Mouse (Mus musculus): Measurements from ENCODE around the gene Heatr5b. TPM values are rescaled to one million over a fixed set of nuclear protein-coding genes. Genes with fewer than 3 reads are reported as not detected.

The Heatr5b gene
- total and polyA plus RNA-seq, 3 experiments: 27.7 to 45.7 (median 38.8) TPM

- H3K27ac ChIP-seq: no peak overlapping the region
- peaks cover 8% of the 10 kb centered on the region for H3K79me2 ChIP-seq (replicated peaks; ENCODE audit: control insufficient read depth, insufficient read depth, low read length)
- no peak for DNase-seq
- H3K4me1 ChIP-seq (ENCODE audit: control insufficient read depth, insufficient read depth, low read length): peaks cover 14% of the 10 kb centered on the region
- no peak overlapping the region for H3K4me3 ChIP-seq
- 50% methylated on average over 1 of the region's 1 CpGs for WGBS
- no peaks in the 10 kb centered on the region for H3K27me3 ChIP-seq (ENCODE audit: control insufficient read depth, insufficient read depth, low read length)
- intact Hi-C loops (cut with DNase I): loop anchor here (5.0 to 10.0 kb wide), 2 partner anchors 50 to 203 kb away; partner anchors contain the start of genes Cebpz and Ndufaf7
- TF ChIP-seq EP300 (IDR thresholded peaks at IDR 0.05; ENCODE audit: insufficient read depth, low read depth, low read length): no peak
- TF ChIP-seq POLR2A (IDR thresholded peaks at IDR 0.05; ENCODE audit: insufficient read depth, low read depth, low read length): no peak
- no peak for TF ChIP-seq CTCF (IDR thresholded peaks at IDR 0.05)
- peaks cover 27% of the 10 kb centered on the region for H3K36me3 ChIP-seq (ENCODE audit: control insufficient read depth, insufficient read depth, low read length)
- no peak overlapping the region for H3K9ac ChIP-seq (ENCODE audit: low read depth, low read length)
Measured at GRCm38 (mm10) chr17:78732056-78732455, 103.1 kb downstream of the Heatr5b start.

- Histone ChIP-seq H3K79me2 (replicated peaks; ENCODE audit: control insufficient read depth, insufficient read depth, low read length) (peaks cover 6% of the 10 kb centered on the region), H3K27ac (no peak overlapping the region), H3K4me1 (ENCODE audit: control insufficient read depth, insufficient read depth, low read length) (peaks cover 7% of the 10 kb centered on the region), H3K9ac (ENCODE audit: low read depth, low read length) (no peak overlapping the region), H3K27me3 (ENCODE audit: control insufficient read depth, insufficient read depth, low read length) (no peaks in the 10 kb centered on the region), H3K4me3 (no peak overlapping the region), H3K36me3 (ENCODE audit: control insufficient read depth, insufficient read depth, low read length) (peaks cover 20% of the 10 kb centered on the region)
- 65% methylated on average over 14 of the region's 14 CpGs for WGBS
- intact Hi-C loops (cut with DNase I): no loop called here
- TF ChIP-seq CTCF (IDR thresholded peaks at IDR 0.05) (no peak), POLR2A (IDR thresholded peaks at IDR 0.05; ENCODE audit: insufficient read depth, low read depth, low read length) (no peak), EP300 (IDR thresholded peaks at IDR 0.05; ENCODE audit: insufficient read depth, low read depth, low read length) (no peak)
- no peak for DNase-seq
Measured at GRCm38 (mm10) chr17:78726746-78727449, 108.3 kb downstream of the Heatr5b start.

- peaks cover 9% of the 10 kb centered on the region for H3K79me2 ChIP-seq (replicated peaks; ENCODE audit: control insufficient read depth, insufficient read depth, low read length)
- peaks cover 17% of the 10 kb centered on the region for H3K36me3 ChIP-seq (ENCODE audit: control insufficient read depth, insufficient read depth, low read length)
- no peaks in the 10 kb centered on the region for H3K27me3 ChIP-seq (ENCODE audit: control insufficient read depth, insufficient read depth, low read length)
- DNase-seq: no peak
- 21% methylated on average over 6 of the region's 6 CpGs for WGBS
- no peak overlapping the region for H3K9ac ChIP-seq (ENCODE audit: low read depth, low read length)
- peak overlapping the region; percentile 40 for H3K27ac ChIP-seq
- peaks cover 7% of the 10 kb centered on the region for H3K4me1 ChIP-seq (ENCODE audit: control insufficient read depth, insufficient read depth, low read length)
- no peak overlapping the region for H3K4me3 ChIP-seq
- TF ChIP-seq POLR2A (IDR thresholded peaks at IDR 0.05; ENCODE audit: insufficient read depth, low read depth, low read length) (no peak), CTCF (IDR thresholded peaks at IDR 0.05) (no peak), EP300 (IDR thresholded peaks at IDR 0.05; ENCODE audit: insufficient read depth, low read depth, low read length) (no peak)
- intact Hi-C loops (cut with DNase I): no loop called here
Measured at GRCm38 (mm10) chr17:78724461-78725055, 110.6 kb downstream of the Heatr5b start.

- no peak for DNase-seq
- H3K4me1 ChIP-seq (ENCODE audit: control insufficient read depth, insufficient read depth, low read length): peaks cover 5% of the 10 kb centered on the region; the same call in 1 of the 2 replicates
- no peak overlapping the region for H3K27ac ChIP-seq
- peaks cover 17% of the 10 kb centered on the region for H3K36me3 ChIP-seq (ENCODE audit: control insufficient read depth, insufficient read depth, low read length)
- intact Hi-C loops (cut with DNase I): no loop called here
- no peak overlapping the region for H3K9ac ChIP-seq (ENCODE audit: low read depth, low read length)
- H3K27me3 ChIP-seq (ENCODE audit: control insufficient read depth, insufficient read depth, low read length): no peaks in the 10 kb centered on the region
- no peak overlapping the region for H3K4me3 ChIP-seq
- 77% methylated on average over 7 of the region's 7 CpGs for WGBS
- H3K79me2 ChIP-seq (replicated peaks; ENCODE audit: control insufficient read depth, insufficient read depth, low read length): peaks cover 10% of the 10 kb centered on the region
- TF ChIP-seq CTCF (IDR thresholded peaks at IDR 0.05): no peak
- no peak for TF ChIP-seq POLR2A (IDR thresholded peaks at IDR 0.05; ENCODE audit: insufficient read depth, low read depth, low read length)
- TF ChIP-seq EP300 (IDR thresholded peaks at IDR 0.05; ENCODE audit: insufficient read depth, low read depth, low read length): no peak
Measured at GRCm38 (mm10) chr17:78721690-78722089, 113.5 kb downstream of the Heatr5b start.

- peaks cover 11% of the 10 kb centered on the region for H3K79me2 ChIP-seq (replicated peaks; ENCODE audit: control insufficient read depth, insufficient read depth, low read length)
- intact Hi-C loops (cut with DNase I): no loop called here
- no peak overlapping the region for H3K4me3 ChIP-seq
- peaks cover 1% of the 10 kb centered on the region; the same call in 1 of the 2 replicates for H3K4me1 ChIP-seq (ENCODE audit: control insufficient read depth, insufficient read depth, low read length)
- no peak for TF ChIP-seq POLR2A (IDR thresholded peaks at IDR 0.05; ENCODE audit: insufficient read depth, low read depth, low read length)
- no peak for TF ChIP-seq CTCF (IDR thresholded peaks at IDR 0.05)
- no peak for TF ChIP-seq EP300 (IDR thresholded peaks at IDR 0.05; ENCODE audit: insufficient read depth, low read depth, low read length)
- no peak overlapping the region for H3K9ac ChIP-seq (ENCODE audit: low read depth, low read length)
- DNase-seq: no peak
- 96% methylated on average over 13 of the region's 13 CpGs for WGBS
- H3K27ac ChIP-seq: no peak overlapping the region
- no peaks in the 10 kb centered on the region for H3K27me3 ChIP-seq (ENCODE audit: control insufficient read depth, insufficient read depth, low read length)
- peaks cover 11% of the 10 kb centered on the region for H3K36me3 ChIP-seq (ENCODE audit: control insufficient read depth, insufficient read depth, low read length)
Measured at GRCm38 (mm10) chr17:78719086-78719485, 116.1 kb downstream of the Heatr5b start.

GRCm38 (mm10) chr17:78710258-78710657 is 124.9 kb downstream of the Heatr5b start:
- Histone ChIP-seq H3K4me1 (ENCODE audit: control insufficient read depth, insufficient read depth, low read length) (no peaks in the 10 kb centered on the region; the same call in 1 of the 2 replicates), H3K79me2 (replicated peaks; ENCODE audit: control insufficient read depth, insufficient read depth, low read length) (peaks cover 4% of the 10 kb centered on the region), H3K27ac (no peak overlapping the region), H3K9ac (ENCODE audit: low read depth, low read length) (no peak overlapping the region), H3K27me3 (ENCODE audit: control insufficient read depth, insufficient read depth, low read length) (no peaks in the 10 kb centered on the region), H3K36me3 (ENCODE audit: control insufficient read depth, insufficient read depth, low read length) (no peaks in the 10 kb centered on the region), H3K4me3 (no peak overlapping the region)
- TF ChIP-seq CTCF (IDR thresholded peaks at IDR 0.05): no peak
- TF ChIP-seq EP300 (IDR thresholded peaks at IDR 0.05; ENCODE audit: insufficient read depth, low read depth, low read length): no peak
- TF ChIP-seq POLR2A (IDR thresholded peaks at IDR 0.05; ENCODE audit: insufficient read depth, low read depth, low read length): no peak
- WGBS: 62% methylated on average over 2 of the region's 2 CpGs
- intact Hi-C loops (cut with DNase I): no loop called here
- no peak for DNase-seq
